Mouse (Mus musculus) embryonic fibroblast, embryonic 13.5 days (primary cell): ENCODE results near the gene Zwilch.

Experiments
- CTCF ChIP-seq: IDR thresholded peaks from 2 replicates; pipeline ENCODE4 v1.5.1; 2011; ENCODE audit warnings: mild to moderate bottlenecking, control low read depth, low read length, moderate library complexity, borderline replicate concordance; ENCODE audit not compliant: insufficient read depth
- POLR2A ChIP-seq: IDR thresholded peaks from 2 replicates; pipeline ENCODE4 v1.6.1; 2011; ENCODE audit warnings: low read depth, mild to moderate bottlenecking, control low read depth, low read length, moderate library complexity

DNA sequence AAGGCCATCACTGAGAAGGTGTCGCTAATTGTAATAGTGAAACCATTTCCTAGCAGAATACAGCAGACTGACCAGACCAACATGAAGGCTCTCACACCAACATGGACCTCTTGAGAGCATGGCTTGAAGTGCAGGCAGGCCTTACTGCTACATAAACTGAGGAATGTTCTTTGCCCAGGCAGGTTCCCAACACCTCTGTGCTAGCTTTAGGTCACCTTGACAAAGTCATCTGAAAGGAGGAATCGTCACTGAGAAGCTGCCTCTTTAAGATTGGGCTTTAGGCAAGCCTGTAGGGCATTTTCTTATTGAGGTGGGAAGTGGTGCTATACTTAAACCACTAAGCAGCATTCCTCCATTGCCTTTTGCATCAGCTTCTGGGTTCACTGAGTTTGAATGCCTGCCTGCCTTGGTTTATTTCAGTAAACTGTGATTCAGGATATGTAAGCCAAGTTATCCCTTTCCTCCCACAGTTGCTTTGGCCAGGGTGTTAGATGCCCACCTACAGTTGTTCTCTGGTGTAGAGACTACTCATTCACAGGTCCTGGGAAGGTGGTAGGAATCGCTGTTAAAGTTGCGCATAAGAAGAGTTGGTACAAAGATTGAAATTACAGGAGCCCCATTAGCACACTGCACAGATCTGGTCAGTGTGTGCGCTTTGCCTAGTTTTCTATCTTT is 11.4 kb upstream of the Zwilch start:
- TF ChIP-seq CTCF (no peak), POLR2A (no peak)
